Mouse (Mus musculus) stomach, postnatal 0 days (tissue): Measurements from ENCODE around the gene Lrtm1.

Source experiments
- CTCF ChIP-seq: IDR thresholded peaks from 2 replicates; pipeline ENCODE4 v1.5.1; 2016; ENCODE audit warnings: antibody characterized with exemption, low read depth, mild to moderate bottlenecking, moderate library complexity
- EP300 ChIP-seq: optimal IDR thresholded peaks from 2 replicates; pipeline ENCODE3; 2016; ENCODE audit warnings: antibody characterized with exemption

DNA sequence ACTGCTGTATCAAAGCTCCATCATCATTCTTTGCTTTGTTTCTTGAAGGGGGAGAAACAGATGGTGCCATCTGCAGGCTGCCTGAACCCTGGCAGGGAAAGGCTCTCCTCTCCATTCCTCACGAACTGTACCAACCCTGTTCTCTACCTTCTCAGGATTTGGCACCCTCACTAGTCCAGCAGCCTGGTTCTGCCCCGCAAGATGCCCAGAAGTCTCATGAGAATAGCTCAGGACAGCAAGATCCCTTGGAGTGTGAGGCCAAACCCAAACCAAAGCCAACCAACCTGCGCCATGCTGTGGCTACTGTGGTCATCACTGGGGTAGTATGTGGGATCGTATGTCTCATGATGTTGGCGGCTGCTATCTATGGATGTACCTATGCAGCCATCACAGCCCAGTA, 9.3 kb downstream of the Lrtm1 start:
- TF ChIP-seq CTCF (peak; percentile 12; the same call in 1 of the 2 replicates), EP300 (no peak)
